Mouse (Mus musculus): ENCODE data around the gene Lgals3bp.

Lgals3bp gene

DNA sequence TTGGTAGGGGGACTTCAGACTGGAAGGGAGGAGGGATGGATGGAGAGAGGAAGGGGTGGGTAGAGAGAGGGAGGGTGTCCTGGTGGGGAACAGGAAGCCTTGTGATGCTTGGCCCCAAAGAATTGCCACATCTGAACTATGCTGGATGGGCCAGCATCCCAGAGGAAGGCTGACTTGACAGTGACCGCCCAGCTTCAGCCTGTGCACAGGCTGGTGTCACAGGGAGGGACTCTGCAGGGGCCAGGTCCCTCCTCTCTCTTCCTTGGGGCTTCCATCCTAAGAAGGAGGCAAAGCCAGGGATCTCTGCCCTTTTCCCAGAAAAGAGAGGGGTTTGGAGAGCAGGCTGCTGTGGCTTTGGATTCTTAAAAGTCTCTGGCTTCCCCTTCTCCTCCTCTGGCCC lies 39.4 kb downstream of the Lgals3bp start:
- no peak for DNase-seq (ENCODE audit: low spot score)

DNA sequence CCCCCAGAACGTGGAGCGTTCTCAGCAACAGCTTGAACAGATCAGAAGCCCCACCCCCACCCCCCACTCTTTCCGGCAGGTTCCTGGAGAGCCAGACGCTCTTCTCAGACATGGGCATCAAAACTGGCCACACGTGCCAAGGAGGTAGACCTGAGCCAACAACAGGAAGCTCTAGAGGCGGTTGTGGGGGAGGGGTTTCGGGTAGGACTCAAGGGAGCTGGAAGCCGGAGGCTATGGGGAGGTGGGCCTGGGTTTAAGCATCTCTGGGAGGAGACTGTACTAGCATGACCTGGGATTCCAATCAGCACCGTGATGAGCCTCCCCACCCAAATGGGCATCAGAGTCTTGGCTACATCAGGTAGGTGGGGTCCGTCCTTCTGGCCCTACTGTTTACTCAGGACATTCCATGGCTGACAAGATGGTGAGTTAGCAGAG lies 41.0 kb downstream of the Lgals3bp start:
- no peak for DNase-seq (ENCODE audit: low spot score)

DNA sequence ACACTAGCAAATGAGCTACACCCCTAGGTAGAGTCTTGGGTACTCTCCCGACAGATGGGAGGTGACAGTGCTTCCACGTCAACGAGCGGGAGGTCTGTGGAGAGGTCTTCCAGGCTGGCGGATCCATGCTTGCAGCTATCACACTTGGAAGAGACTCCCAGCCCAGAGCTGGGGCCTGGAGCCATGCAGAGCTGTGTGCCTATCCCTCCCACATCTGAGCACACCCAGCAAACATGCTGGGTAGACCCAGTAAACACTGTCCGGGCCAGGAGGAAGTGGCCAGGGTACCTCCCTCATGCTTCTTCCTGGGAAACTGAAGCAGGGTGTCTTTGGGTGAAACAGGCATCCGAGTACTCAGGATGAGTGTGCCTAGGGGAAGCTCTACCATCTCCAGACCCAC lies 41.4 kb downstream of the Lgals3bp start:
- no peak for DNase-seq (ENCODE audit: low spot score)

DNA sequence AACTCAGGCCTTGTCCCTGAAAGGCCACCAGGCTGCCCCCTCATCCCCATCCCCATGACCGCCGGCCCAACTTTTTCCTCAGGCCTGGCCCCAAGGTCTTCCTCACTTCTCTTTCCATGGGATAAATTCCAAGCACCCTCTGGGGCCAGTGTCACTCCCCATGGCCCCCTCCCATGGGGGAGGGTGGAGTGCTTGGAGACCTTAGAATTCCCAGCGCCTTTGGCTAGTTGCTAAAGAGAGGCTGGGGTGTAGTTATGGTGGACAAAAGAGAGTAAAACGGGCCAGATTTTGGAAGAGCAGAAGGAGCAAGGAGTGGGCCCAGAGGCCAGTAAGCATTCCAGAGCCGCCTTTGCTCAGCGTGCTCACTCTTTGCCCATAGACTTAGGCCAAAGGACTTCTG lies 46.3 kb downstream of the Lgals3bp start, which contains the start of gene Timp2:
Gene Timp2 (minus strand): TSS at position 101 of the 400 bp plus-strand sequence.
- DNase-seq (ENCODE audit: low spot score), result no peak

DNA sequence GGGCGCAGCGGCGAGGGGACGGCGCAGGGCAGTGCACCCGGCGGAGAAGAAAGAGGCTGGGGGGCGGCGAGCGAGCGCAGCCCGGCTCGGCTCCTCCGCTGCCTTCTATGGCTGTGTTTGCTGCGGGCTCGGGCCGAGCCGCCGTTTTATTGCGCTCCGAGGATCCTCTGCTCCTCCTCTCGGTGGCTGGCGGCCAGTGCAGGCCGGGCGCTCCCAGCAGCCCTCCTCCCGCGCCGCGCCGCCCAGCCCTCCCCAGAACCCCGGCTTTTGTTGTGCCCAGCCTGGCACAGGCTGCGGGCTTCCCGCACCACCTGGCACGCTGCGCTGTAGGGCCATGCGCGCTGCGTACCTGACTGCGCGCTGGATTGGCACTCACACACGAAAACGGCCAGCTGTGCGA lies 46.7 kb downstream of the Lgals3bp start:
- peak; percentile 89 for DNase-seq (ENCODE audit: low spot score)

DNA sequence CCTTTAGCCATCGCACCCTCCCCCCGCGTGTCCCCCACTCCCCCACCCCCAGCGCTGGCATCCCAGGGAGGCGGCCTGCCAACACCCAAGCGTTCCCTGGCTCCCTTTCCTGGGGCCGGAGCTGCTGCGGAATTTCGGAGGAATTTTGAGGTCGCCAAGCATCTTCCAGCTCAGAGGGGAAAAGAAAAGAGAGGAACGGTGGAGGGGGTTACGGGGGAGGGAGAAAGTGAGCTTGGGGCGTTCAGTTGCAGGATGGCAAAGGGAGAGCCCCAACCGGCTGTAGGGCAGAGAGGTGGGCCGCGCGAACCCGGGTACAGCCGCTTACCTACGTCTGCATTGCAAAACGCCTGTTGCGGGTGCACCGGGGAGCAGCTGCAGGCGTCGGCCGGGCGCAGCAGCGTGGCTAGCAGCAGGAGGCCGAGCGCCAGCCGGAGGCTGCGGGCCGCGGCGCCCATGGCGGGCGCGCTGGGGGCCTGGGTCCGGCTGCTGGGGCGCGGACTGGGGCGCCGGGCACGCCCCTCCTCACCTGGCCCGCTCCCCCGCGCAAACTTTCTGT lies 47.2 kb downstream of the Lgals3bp start:
- no peak for DNase-seq (ENCODE audit: low spot score)

DNA sequence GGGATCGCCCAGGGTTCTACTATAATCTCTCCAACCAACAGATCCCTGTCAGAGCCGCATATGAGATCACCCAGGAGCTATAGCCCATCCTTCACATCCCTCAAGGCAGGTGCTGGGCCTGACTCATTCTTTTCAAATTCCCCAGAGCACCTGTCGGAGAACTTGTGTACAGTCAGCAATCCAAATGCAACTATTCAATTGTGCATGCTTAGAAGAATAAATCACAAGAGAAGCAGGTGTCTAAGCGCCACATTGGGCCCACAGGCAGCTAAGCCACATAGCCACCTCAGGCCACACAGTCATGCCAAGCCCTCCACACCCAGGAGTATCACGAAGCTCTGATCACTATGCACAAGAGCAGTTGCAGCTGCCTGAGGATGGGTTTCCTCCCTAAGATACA lies 52.4 kb downstream of the Lgals3bp start:
- no peak for DNase-seq (ENCODE audit: low spot score)

DNA sequence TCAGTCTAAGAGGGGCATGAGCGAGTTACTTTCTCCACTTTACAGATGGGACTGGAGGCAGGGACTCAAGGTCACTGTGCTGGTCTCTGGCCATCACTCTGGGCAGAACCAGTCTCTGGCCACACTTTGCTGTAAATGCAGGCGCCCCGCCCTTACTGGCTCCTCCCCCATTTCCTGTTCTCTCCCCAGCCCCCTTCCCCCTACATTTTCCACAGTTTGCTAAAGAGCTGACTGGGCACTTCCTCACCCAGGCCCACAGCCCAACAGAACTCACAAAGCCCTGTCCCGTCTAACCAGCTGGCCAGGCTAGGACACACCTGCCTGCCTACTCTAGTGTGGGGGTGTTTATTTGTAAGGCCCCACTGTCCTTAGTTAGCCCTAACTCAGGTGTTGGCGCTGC lies 53.0 kb downstream of the Lgals3bp start:
- peak; percentile 51 for DNase-seq (ENCODE audit: low spot score)

DNA sequence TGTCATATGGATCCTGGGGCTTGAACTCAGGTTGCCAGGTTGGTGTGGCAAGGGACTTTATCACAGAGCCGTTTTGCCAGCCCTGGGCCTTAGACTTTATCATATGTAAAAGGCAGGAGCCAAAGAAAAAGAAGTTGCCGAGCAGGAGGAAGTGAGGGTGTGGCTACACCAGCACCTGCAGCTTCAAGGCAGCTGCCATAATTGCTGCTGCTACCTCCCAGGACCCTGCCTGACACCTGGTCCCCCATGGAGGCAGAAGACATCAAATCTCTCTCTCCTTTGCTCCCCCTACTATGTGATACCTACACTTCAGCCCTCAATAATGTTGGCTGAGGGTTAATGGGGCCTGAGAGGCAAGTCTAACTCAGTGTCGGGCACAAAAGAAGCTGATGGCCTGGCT lies 53.5 kb downstream of the Lgals3bp start:
- DNase-seq (ENCODE audit: low spot score), result no peak

DNA sequence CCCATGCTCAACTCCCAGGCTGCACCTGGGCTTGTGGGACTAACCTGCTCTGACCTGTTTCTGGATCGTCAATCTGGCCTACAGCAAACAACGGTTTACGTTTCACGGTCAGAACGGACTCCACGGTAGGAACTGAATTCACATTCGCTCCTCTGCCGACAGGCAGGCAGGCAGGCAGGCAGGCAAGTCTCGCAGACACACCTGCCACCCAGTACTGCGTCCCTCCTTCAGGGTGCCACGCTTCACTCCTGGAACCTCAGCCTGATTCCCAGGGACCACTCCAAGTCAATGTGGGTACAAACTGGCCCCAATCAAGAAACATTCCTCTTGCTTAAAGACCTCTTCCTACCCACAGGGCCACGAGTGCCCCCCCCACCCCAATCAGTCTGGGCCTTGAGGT lies 54.0 kb downstream of the Lgals3bp start:
- no peak for DNase-seq (ENCODE audit: low spot score)

DNA sequence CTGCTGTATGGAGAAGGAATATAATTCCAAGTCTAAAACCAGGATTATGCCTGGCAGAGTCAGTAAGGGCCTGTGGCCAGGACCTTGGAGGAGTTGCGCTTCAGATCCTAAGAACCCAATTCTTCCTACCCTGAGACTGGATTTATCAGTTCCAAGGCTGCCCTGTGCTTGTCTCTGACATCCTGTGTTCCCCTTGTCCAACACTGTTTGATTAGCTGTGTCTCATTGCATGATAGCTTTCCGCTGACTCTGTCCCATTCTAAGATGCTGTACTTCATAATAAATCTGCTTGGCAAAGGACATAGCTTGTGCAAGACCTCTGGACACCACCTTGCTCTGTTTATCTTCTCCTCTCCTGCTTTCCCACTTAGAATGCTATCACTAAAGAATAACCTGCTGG lies 54.5 kb downstream of the Lgals3bp start:
- no peak for DNase-seq (ENCODE audit: low spot score)

DNA sequence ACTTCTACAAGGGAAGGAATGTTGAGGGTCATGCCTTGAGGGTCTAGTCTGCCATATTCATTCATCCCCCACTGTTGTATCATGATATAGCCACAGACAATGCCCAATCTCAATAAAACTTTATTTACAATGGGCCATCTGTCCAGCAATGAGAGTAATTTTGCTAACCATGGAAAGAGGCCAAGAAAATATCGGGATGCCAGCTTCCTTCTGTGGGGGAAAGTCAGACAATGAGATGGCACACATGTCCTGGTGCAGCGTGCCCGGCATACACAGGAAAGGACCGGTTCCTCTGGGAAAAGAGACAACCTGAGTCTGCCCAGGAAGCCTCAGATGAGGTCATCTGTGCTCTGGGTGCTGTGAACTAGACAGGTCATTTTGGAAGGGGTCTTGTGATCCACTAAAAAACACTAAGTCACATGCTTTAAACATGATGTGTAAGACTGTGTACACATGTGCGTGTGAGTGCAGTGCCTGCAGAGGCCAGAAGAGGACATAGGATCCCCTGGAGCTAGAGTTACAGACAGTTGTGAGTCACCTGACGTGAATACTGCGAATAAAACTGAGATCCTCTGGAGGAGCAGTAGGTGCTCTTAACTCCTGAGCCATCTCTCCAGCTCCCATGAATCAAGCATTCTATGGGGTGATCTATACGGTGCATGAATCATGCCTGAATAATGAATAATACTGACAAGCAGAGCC lies 55.3 kb downstream of the Lgals3bp start:
- DNase-seq (ENCODE audit: low spot score), result no peak

DNA sequence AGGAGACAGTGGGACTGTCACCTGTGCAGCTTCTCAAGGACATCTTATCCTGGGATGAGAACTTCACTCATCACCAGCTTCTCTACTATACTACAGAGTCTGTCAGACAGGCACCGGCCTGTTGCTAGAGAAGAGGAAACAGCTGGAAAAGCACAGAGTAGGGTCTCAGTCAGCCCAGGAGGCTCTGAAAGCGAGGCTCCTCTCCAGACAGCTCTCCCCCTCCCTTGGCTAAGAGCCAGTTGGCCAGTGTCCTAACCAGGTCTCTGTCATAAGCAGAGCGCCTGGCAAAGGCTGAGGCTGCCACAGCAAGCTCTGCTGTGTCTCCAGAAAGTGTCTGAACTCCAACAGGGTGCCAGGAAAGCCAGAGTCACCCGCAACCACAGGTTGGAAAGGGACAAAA lies 56.2 kb downstream of the Lgals3bp start:
- peak; percentile 55 for DNase-seq (ENCODE audit: low spot score)

DNA sequence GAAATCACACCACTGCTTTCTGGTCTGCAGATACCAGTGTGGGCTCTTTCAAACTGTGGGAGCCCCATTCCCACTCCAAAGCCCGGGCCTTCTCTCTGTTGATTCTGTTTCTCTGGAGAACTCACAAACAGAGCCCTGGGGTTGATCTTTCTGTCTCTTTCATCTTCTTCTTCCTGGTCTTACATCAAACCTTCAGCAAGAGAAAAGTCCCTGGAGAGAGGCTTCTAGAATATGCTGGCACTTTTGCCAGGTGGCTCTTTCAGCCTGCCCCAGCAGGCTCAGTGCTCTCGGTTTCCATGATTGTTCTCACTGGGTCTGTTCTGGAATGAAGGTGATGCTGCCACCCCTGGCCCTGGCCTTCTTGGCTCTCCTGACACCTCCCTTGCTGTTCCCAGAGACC lies 58.3 kb downstream of the Lgals3bp start:
- DNase-seq (ENCODE audit: low spot score), result no peak
